In the genomic region with DNA sequence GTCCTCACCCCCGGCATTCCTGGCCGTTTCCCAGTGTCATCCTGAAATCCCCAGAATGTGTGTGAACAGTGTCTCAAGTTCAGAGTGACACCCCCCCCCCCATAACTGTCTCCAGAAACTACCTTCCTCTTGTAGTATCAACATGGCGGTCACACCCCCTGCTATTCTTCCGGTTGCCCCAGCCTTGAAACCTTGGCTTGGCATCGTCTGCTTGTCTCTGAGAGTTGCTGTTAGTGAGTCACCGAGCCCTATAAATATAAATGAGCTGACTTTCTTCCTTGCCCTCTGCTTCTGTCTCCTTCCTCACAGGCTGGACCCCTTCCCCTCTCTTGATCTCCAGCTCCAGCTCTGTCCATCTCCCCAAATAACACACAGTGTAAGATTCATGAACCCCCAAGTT, we compare ENCODE assay signal across 13 mouse cellular contexts.
DNase-seq lines count a peak whose midpoint lies in the region.
"Had no signal": no experiment of that assay in that cellular context is flagged by ENCODE, and none has a peak within 500 bp of the region (broad histone marks: within the 10 kb centered on the region; RNA-seq: fewer than 3 reads in every experiment).

No protein-coding gene starts in this region.

- peak; percentile 20 to 64 for DNase-seq in adrenal gland, adult (ENCODE audit: inconsistent age in 2 of 2, low spot score in 1 of 2)
- DNase-seq in adrenal gland, postnatal 4 days (ENCODE audit: low spot score in 2 of 2) = no peak
- peak; percentile 46 for DNase-seq in adrenal gland, postnatal 10 days
- no peak for DNase-seq in adrenal gland, adult 8-10 months
- DNase-seq in adrenal gland, postnatal 36 days = peak; percentile 58 to 63
- DNase-seq in lung, postnatal 10 days = no peak
- DNase-seq: B cell, adult 2 months; cerebellum, adult 11-12 months; cerebellum, adult 2 months; cerebellum, adult 9-10 months; cerebellum, postnatal 10 days; cerebellum, postnatal 25 days; forebrain, postnatal 0 days had no signal

Comparison
In these comparisons a context has a peak if more than half of its experiments do, and no peak if none do; other contexts are left out.
1. DNase-seq: peak in adrenal gland, adult (2 of 2), adrenal gland, postnatal 10 days (single experiment) and adrenal gland, postnatal 36 days (2 of 2); none in adrenal gland, postnatal 4 days (0 of 2), adrenal gland, adult 8-10 months (single experiment) and lung, postnatal 10 days (single experiment).